Mouse (Mus musculus) bone marrow, adult 2 months (tissue): ENCODE measurements at regions not wholly inside any gene's neighbourhood (a gene's known extent, or its start where the extent isn't known, plus 50 kb on each side); places are given as distances from the start of the nearest gene placed in this dataset.

Source experiments
- CTCF ChIP-seq: fragments of 200-500 bp; IDR thresholded peaks from 2 replicates; pipeline ENCODE4 v1.5.1; 2011; ENCODE audit warnings: low read length, control low read depth; ENCODE audit not compliant: control insufficient read depth, insufficient read depth
- POLR2A ChIP-seq: fragments of 200-500 bp; IDR thresholded peaks from 2 replicates; pipeline ENCODE4 v1.6.1; 2011; ENCODE audit warnings: low read depth, mild to moderate bottlenecking, control low read depth, low read length, borderline replicate concordance; ENCODE audit not compliant: control insufficient read depth

GRCm38 (mm10) chr15:36664391-36664790, 343.2 kb downstream of the Zfp706 start:
- TF ChIP-seq CTCF = no peak
- no peak for TF ChIP-seq POLR2A
